Mouse (Mus musculus): Measurements from ENCODE around the gene 2310057N15Rik. TPM values are rescaled to one million over a fixed set of nuclear protein-coding genes. Genes with fewer than 3 reads are reported as not detected.
"Not testable (repeated sequence)": the region's sequence is repeated elsewhere in the genome, so short reads cannot be mapped to it uniquely, and the experiment has no call there.

The 2310057N15Rik gene
- not detected for polyA plus RNA-seq (2017; shearing (Covaris generic))

- no peak for ATAC-seq
Measured at GRCm38 (mm10) chr16:88774106-88774505, at the start of gene 2310057N15Rik. 2310057N15Rik (minus strand) TSS chr16:88774206.

DNA sequence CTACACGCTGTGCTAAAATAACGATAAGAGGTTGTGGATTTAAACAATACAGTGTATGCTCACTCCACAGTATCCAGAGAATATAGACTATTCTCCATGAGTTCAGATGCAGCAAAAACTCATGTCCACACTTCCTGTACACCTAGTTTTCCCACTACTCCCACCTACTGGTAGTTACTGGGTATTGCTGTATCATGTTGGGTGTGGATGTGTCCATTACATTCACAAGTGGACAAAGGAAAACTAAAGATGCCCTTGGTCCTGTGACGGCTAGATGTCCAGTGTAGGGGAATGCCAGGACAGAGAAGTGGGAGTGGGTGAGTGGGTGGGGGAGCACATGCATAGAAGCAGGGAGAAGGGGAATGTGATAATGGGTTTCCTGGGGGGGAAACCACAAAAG, 49.7 kb upstream of the 2310057N15Rik start:
- no peak for ATAC-seq

DNA sequence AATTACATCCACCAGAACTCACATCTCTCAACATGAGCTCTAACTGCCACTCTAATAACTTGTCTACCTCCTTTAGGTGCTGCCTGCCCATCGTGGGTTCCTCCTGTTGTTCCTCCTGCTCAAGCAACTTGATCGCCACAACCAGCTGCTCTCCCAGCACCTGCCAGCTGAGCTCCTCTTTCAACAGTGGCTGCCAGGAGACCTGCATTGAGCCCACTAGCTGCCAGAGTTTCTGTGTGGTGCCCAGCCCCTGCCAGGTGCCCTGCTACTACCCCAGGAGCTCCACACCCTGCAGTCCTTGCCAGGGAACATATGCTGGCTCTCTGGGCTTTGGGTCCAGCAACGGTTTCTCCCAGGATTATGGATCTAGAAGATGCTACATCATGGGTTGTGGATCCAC, 46.1 kb upstream of the 2310057N15Rik start, which contains the start of gene Krtap15:
Gene Krtap15, plus strand, starts transcription at position 150 of the 400 bp plus-strand sequence.
- no peak for ATAC-seq

GRCm38 (mm10) chr16:88811827-88812226, 37.8 kb upstream of the 2310057N15Rik start, which contains the start of gene Gm20741:
Gm20741 (minus strand) TSS chr16:88812220.
- ATAC-seq: no peak

GRCm38 (mm10) chr16:88786786-88787185, 12.8 kb upstream of the 2310057N15Rik start:
- ATAC-seq: no peak

GRCm38 (mm10) chr16:88777596-88777995, 3.6 kb upstream of the 2310057N15Rik start, which contains the start of gene Gm5965:
Gm5965 (plus strand) TSS chr16:88777896.
- no peak for ATAC-seq

GRCm38 (mm10) chr16:88758547-88758946, 15.5 kb downstream of the 2310057N15Rik start, which contains the start of gene 2310034C09Rik:
2310034C09Rik (plus strand) TSS chr16:88758847.
- ATAC-seq: not testable (repeated sequence)

DNA sequence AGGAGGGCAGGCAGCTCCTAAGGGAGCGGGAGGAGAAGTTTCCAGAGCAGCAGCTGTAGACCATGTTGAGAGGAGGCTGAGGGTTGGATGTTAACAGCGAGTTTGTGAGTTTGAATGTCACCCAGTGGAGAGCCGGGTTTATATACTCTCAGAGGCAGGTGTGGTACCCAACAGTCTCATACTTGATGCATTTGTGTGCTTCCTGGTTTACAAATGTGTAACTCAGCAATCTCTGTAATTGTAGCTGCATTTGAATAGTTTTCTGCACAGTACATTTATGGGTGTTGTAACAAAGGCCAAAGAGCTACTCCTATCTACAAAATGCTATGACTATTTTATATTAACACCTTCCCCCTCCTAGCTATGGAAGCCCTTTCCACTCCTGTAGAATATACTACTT, 22.5 kb downstream of the 2310057N15Rik start, which contains the start of gene Krtap13:
Gene Krtap13, minus strand, starts transcription at position 101 of the 400 bp plus-strand sequence.
- ATAC-seq: not testable (repeated sequence)

GRCm38 (mm10) chr16:88747943-88748342, 26.1 kb downstream of the 2310057N15Rik start:
- ATAC-seq: no peak

GRCm38 (mm10) chr16:88744750-88745340, 29.2 kb downstream of the 2310057N15Rik start:
- ATAC-seq: no peak

- ATAC-seq: no peak
Measured at GRCm38 (mm10) chr16:88735391-88735790, 38.6 kb downstream of the 2310057N15Rik start.

GRCm38 (mm10) chr16:88728812-88729275, 45.2 kb downstream of the 2310057N15Rik start, which contains the start of gene Krtap13-1:
Krtap13-1 (plus strand) TSS chr16:88728862.
- ATAC-seq: no peak

Other genes with a start within 250 kb of the 2310057N15Rik start
- not detected for gene Cldn8, start 211.0 kb downstream of the 2310057N15Rik start, polyA plus RNA-seq (2017; shearing (Covaris generic))
- gene Krtap24-1, start 161.9 kb downstream of the 2310057N15Rik start, polyA plus RNA-seq (2017; shearing (Covaris generic)): not detected
- not detected for gene 2310079G19Rik, start 146.5 kb downstream of the 2310057N15Rik start, polyA plus RNA-seq (2017; shearing (Covaris generic))
- gene Krtap26-1, start 126.4 kb downstream of the 2310057N15Rik start, polyA plus RNA-seq (2017; shearing (Covaris generic)): not detected
- not detected for gene Krtap27-1, start 102.5 kb downstream of the 2310057N15Rik start, polyA plus RNA-seq (2017; shearing (Covaris generic))
- not detected for gene 2310061N02Rik, start 66.2 kb downstream of the 2310057N15Rik start, polyA plus RNA-seq (2017; shearing (Covaris generic))
- gene Krtap13-1, start 45.3 kb downstream of the 2310057N15Rik start, polyA plus RNA-seq (2017; shearing (Covaris generic)): under 1 TPM in 1 of 2 experiments, not detected in 1; 0.77 TPM
- gene Krtap13, start 22.6 kb downstream of the 2310057N15Rik start, polyA plus RNA-seq (2017; shearing (Covaris generic)): not detected
- gene 2310034C09Rik, start 15.4 kb downstream of the 2310057N15Rik start, polyA plus RNA-seq (2017; shearing (Covaris generic)): not detected
- not detected for gene Gm5965, start 3.7 kb upstream of the 2310057N15Rik start, polyA plus RNA-seq (2017; shearing (Covaris generic))
- not detected for gene Gm20741, start 38.0 kb upstream of the 2310057N15Rik start, polyA plus RNA-seq (2017; shearing (Covaris generic))
- not detected for gene Krtap15, start 46.0 kb upstream of the 2310057N15Rik start, polyA plus RNA-seq (2017; shearing (Covaris generic))
- not detected for gene Krtap14, start 51.9 kb upstream of the 2310057N15Rik start, polyA plus RNA-seq (2017; shearing (Covaris generic))
- not detected for gene Krtap19-1, start 95.2 kb upstream of the 2310057N15Rik start, polyA plus RNA-seq (2017; shearing (Covaris generic))
- gene Krtap19-2, start 100.1 kb upstream of the 2310057N15Rik start, polyA plus RNA-seq (2017; shearing (Covaris generic)): not detected
- not detected for gene Krtap19-3, start 103.8 kb upstream of the 2310057N15Rik start, polyA plus RNA-seq (2017; shearing (Covaris generic))
- gene Krtap19-4, start 110.9 kb upstream of the 2310057N15Rik start, polyA plus RNA-seq (2017; shearing (Covaris generic)): not detected
- gene Krtap19-5, start 122.3 kb upstream of the 2310057N15Rik start, polyA plus RNA-seq (2017; shearing (Covaris generic)): not detected
- not detected for gene Krtap19-9b, start 158.1 kb upstream of the 2310057N15Rik start, polyA plus RNA-seq (2017; shearing (Covaris generic))
- not detected for gene Krtap16-3, start 188.7 kb upstream of the 2310057N15Rik start, polyA plus RNA-seq (2017; shearing (Covaris generic))
- gene Krtap22-2, start 236.6 kb upstream of the 2310057N15Rik start, polyA plus RNA-seq (2017; shearing (Covaris generic)): not detected
- gene Gm10229, start 241.1 kb upstream of the 2310057N15Rik start, polyA plus RNA-seq (2017; shearing (Covaris generic)): not detected

All from activated CD4-positive, CD25-positive, alpha-beta regulatory T cell, adult 4 months (primary cell).